Mouse (Mus musculus) large intestine, adult 2 months (tissue): Measurements from ENCODE around the gene Dhps. TPM values are rescaled to one million over a fixed set of nuclear protein-coding genes. Genes with fewer than 3 reads are reported as not detected.
A peak's percentile ranks its signal among the peaks of the same experiment; 100 is the strongest.
"Not testable (repeated sequence)": the region's sequence is repeated elsewhere in the genome, so short reads cannot be mapped to it uniquely, and the experiment has no call there.

ENCODE experiments used
- DNase-seq: peaks from one replicate; pipeline ENCODE4 v3.0.0-alpha.2; 2012; ENCODE audit warnings: low read depth, low spot score
- WGBS: fragments of 180-500 bp; shearing (Covaris S2); methylation state at CpG from one replicate; pipeline ENCODE4 v1.1.7; 2018; 5-methylcytosine and 5-hydroxymethylcytosine counted together
- polyA plus RNA-seq: library from polyadenylated mRNA; depleted of rRNA; stranded (reverse); fragments of >200 nt; gene quantifications from 2 replicates; pipeline ENCODE4 v1.2.3, GENCODE M21; 2012; rRNA removed

The Dhps gene
- polyA plus RNA-seq, 1 experiment, result 33.3 TPM

GRCm38 (mm10) chr8:85088771-85089170 is 17.2 kb downstream of the Dhps start:
- no peak for DNase-seq
- 74% methylated on average over 2 of the region's 2 CpGs for WGBS

- no peak for DNase-seq
- WGBS, result 77% methylated on average over 11 of the region's 11 CpGs
These were observed 19.3 kb downstream of the Dhps start for GRCm38 (mm10) chr8:85090856-85091255.

- no peak for DNase-seq
- WGBS, result 66% methylated on average over 21 of the region's 21 CpGs
These were observed 20.1 kb downstream of the Dhps start for GRCm38 (mm10) chr8:85091526-85092090.

- 95% methylated on average over 13 of the region's 13 CpGs for WGBS
- no peak for DNase-seq
These were observed 23.5 kb downstream of the Dhps start for GRCm38 (mm10) chr8:85095051-85095450.

- WGBS, result 96% methylated on average over 7 of the region's 7 CpGs
These were observed 24.0 kb downstream of the Dhps start for GRCm38 (mm10) chr8:85095566-85095965.

GRCm38 (mm10) chr8:85096196-85096595 is 24.6 kb downstream of the Dhps start:
- DNase-seq, result no peak
- 94% methylated on average over 16 of the region's 16 CpGs for WGBS

More at GRCm38 (mm10) chr8:85095566-85095965, 24.0 kb downstream of the Dhps start:
- no peak for DNase-seq

GRCm38 (mm10) chr8:85096850-85097249 is 25.3 kb downstream of the Dhps start:
- no peak for DNase-seq
- WGBS, result 82% methylated on average over 4 of the region's 4 CpGs

GRCm38 (mm10) chr8:85100076-85100665 is 28.6 kb downstream of the Dhps start:
- DNase-seq, result no peak
- WGBS, result 80% methylated on average over 4 of the region's 4 CpGs

- no peak for DNase-seq
- WGBS, result 93% methylated on average over 10 of the region's 10 CpGs
These were observed 41.7 kb downstream of the Dhps start for GRCm38 (mm10) chr8:85113241-85113640.

GRCm38 (mm10) chr8:85115501-85115900 is 43.9 kb downstream of the Dhps start:
- DNase-seq, result no peak
- 84% methylated on average over 4 of the region's 4 CpGs for WGBS

GRCm38 (mm10) chr8:85116984-85117383 is 45.4 kb downstream of the Dhps start:
- DNase-seq, result no peak
- 70% methylated on average over 7 of the region's 7 CpGs for WGBS

GRCm38 (mm10) chr8:85119052-85119981 is 47.8 kb downstream of the Dhps start:
- 5% methylated on average over 37 of the region's 37 CpGs for WGBS
- peak; percentile 80 for DNase-seq

- 85% methylated on average over 5 of the region's 5 CpGs for WGBS
- DNase-seq, result not testable (repeated sequence)
These were observed 48.7 kb downstream of the Dhps start for GRCm38 (mm10) chr8:85120251-85120650.

- no peak for DNase-seq
- 72% methylated on average over 3 of the region's 3 CpGs for WGBS
These were observed 51.4 kb downstream of the Dhps start, which contains the start of gene Zfp791 for GRCm38 (mm10) chr8:85122995-85123394. Gene Zfp791, minus strand, starts transcription at chr8:85123095.

- 94% methylated on average over 8 of the region's 8 CpGs for WGBS
These were observed 52.1 kb downstream of the Dhps start for GRCm38 (mm10) chr8:85123691-85124090.

More at GRCm38 (mm10) chr8:85123691-85124090, 52.1 kb downstream of the Dhps start:
- DNase-seq, result no peak

Other genes starting within 250 kb of the Dhps start
- gene Dand5, start 248.9 kb upstream of the Dhps start, polyA plus RNA-seq, result 1.9 and 3.0 TPM in 2 replicates
- gene Gadd45gip1, start 240.2 kb upstream of the Dhps start, polyA plus RNA-seq, result 13.4 and 22.8 TPM in 2 replicates
- 49.3 and 65.9 TPM in 2 replicates for gene Rad23a, start 231.1 kb upstream of the Dhps start, polyA plus RNA-seq
- 402 and 404 TPM in 2 replicates for gene Calr, start 224.8 kb upstream of the Dhps start, polyA plus RNA-seq
- 50.9 and 54.2 TPM in 2 replicates for gene Farsa, start 214.8 kb upstream of the Dhps start, polyA plus RNA-seq
- 3.5 and 5.5 TPM in 2 replicates for gene Syce2, start 199.6 kb upstream of the Dhps start, polyA plus RNA-seq
- gene Gcdh, start 177.8 kb upstream of the Dhps start, polyA plus RNA-seq, result 38.6 and 64.2 TPM in 2 replicates
- 0.38 and 0.43 TPM in 2 replicates for gene Klf1, start 169.8 kb upstream of the Dhps start, polyA plus RNA-seq
- gene Dnase2a, start 163.2 kb upstream of the Dhps start, polyA plus RNA-seq, result 8.4 and 8.7 TPM in 2 replicates
- 0.36 and 0.49 TPM in 2 replicates for gene Mast1, start 134.4 kb upstream of the Dhps start, polyA plus RNA-seq
- not detected in 2 replicates for gene Rtbdn, start 124.8 kb upstream of the Dhps start, polyA plus RNA-seq
- 1.2 and 1.4 TPM in 2 replicates for gene Gm49661, start 102.3 kb upstream of the Dhps start, polyA plus RNA-seq
- 183 and 200 TPM in 2 replicates for gene Prdx2, start 102.2 kb upstream of the Dhps start, polyA plus RNA-seq
- 48.2 and 52.8 TPM in 2 replicates for gene Rnaseh2a, start 102.0 kb upstream of the Dhps start, polyA plus RNA-seq
- gene Junb, start 93.0 kb upstream of the Dhps start, polyA plus RNA-seq, result 80.2 and 118 TPM in 2 replicates
- 33.8 and 49.0 TPM in 2 replicates for gene Hook2, start 81.2 kb upstream of the Dhps start, polyA plus RNA-seq
- 0.33 TPM in 1 of 2 replicates, not detected in the other for gene Best2, start 57.2 kb upstream of the Dhps start, polyA plus RNA-seq
- gene Asna1, start 46.5 kb upstream of the Dhps start, polyA plus RNA-seq, result 142 and 146 TPM in 2 replicates
- gene Trir, start 44.9 kb upstream of the Dhps start, polyA plus RNA-seq, result 93.9 and 101 TPM in 2 replicates
- 34.5 and 50.7 TPM in 2 replicates for gene Tnpo2, start 34.8 kb upstream of the Dhps start, polyA plus RNA-seq
- gene Fbxw9, start 11.7 kb upstream of the Dhps start, polyA plus RNA-seq, result 33.9 and 40.8 TPM in 2 replicates
- 0.73 and 1.0 TPM in 2 replicates for gene Gm5741, start 3.8 kb upstream of the Dhps start, polyA plus RNA-seq
- 121 and 139 TPM in 2 replicates for gene Wdr83os, start 9.0 kb downstream of the Dhps start, polyA plus RNA-seq
- gene Wdr83, start 9.5 kb downstream of the Dhps start, polyA plus RNA-seq, result 29.4 and 33.9 TPM in 2 replicates
- 37.4 and 64.2 TPM in 2 replicates for gene Man2b1, start 11.5 kb downstream of the Dhps start, polyA plus RNA-seq
- 0.96 and 1.5 TPM in 2 replicates for gene Zfp791, start 51.3 kb downstream of the Dhps start, polyA plus RNA-seq
- gene Cks1brt, start 80.2 kb downstream of the Dhps start, polyA plus RNA-seq, result not detected in 2 replicates
- not detected in 2 replicates for gene Olfr371, start 154.2 kb downstream of the Dhps start, polyA plus RNA-seq
- 8.2 and 11.3 TPM in 2 replicates for gene Orc6, start 227.9 kb downstream of the Dhps start, polyA plus RNA-seq
- gene Vps35, start 228.0 kb downstream of the Dhps start, polyA plus RNA-seq, result 19.7 and 20.9 TPM in 2 replicates